Mouse (Mus musculus) neural tube, embryonic 14.5 days (tissue): ENCODE measurements at regions not wholly inside any gene's neighbourhood (a gene's known extent, or its start where the extent isn't known, plus 50 kb on each side); places are given as distances from the start of the nearest gene placed in this dataset.
"Not testable (repeated sequence)": the region's sequence is repeated elsewhere in the genome, so short reads cannot be mapped to it uniquely, and the experiment has no call there.

ENCODE experiments used
- ATAC-seq: fragments of 200-750 bp; cut with Nextera tagmentation; 2 replicates; pipeline ENCODE4 v1.8.0; 2017; ENCODE audit warnings: low read depth, mild to moderate bottlenecking, moderate TSS enrichment, moderate library complexity
- H3K27ac ChIP-seq: fragments of 300-500 bp; sonication (generic); 2 replicates; pipeline ENCODE4 v1.5.1; 2014; ENCODE audit warnings: low read depth, mild to moderate bottlenecking, control low read depth, low read length, moderate library complexity, mixed read lengths
- H3K27me3 ChIP-seq: fragments of 300-500 bp; sonication (generic); 2 replicates; pipeline ENCODE4 v1.6.1; 2014; ENCODE audit warnings: low read length; ENCODE audit not compliant: control insufficient read depth, insufficient read depth
- H3K36me3 ChIP-seq: fragments of 300-500 bp; sonication (generic); 2 replicates; pipeline ENCODE4 v1.6.1; 2014; ENCODE audit warnings: low read length, mixed read lengths; ENCODE audit not compliant: control insufficient read depth, insufficient read depth
- H3K4me1 ChIP-seq: fragments of 300-500 bp; sonication (generic); 2 replicates; pipeline ENCODE4 v1.6.1; 2014; ENCODE audit warnings: low read length; ENCODE audit not compliant: control insufficient read depth, insufficient read depth
- H3K4me2 ChIP-seq: fragments of 300-500 bp; sonication (generic); 2 replicates; pipeline ENCODE4 v1.6.1; 2014; ENCODE audit warnings: mild to moderate bottlenecking, low read depth, low read length, control low read depth
- H3K4me3 ChIP-seq: fragments of 300-500 bp; sonication (generic); 2 replicates; pipeline ENCODE4 v1.5.1; 2014; ENCODE audit warnings: low read depth, low read length, control low read depth, mixed read lengths
- H3K9ac ChIP-seq: fragments of 300-500 bp; sonication (generic); replicated peaks from 2 replicates; pipeline ENCODE4 v1.6.1; 2014; ENCODE audit warnings: low read depth, mild to moderate bottlenecking, control low read depth, low read length, mixed read lengths
- H3K9me3 ChIP-seq: fragments of 300-500 bp; sonication (generic); 2 replicates; pipeline ENCODE4 v1.6.1; 2016; ENCODE audit warnings: low read length; ENCODE audit not compliant: control insufficient read depth
- WGBS: fragments of 180-500 bp; shearing (Covaris S2); extraction: QIAGEN DNeasy Blood & Tissue Kit; methylation state at CpG from one replicate; pipeline ENCODE4 v1.1.7; 2014; 5-methylcytosine and 5-hydroxymethylcytosine counted together

GRCm38 (mm10) chr16:8914183-8914582, 84.3 kb downstream of the 1810013L24Rik start:
- H3K27ac ChIP-seq, H3K4me2 ChIP-seq, H3K9me3 ChIP-seq, ATAC-seq, H3K4me3 ChIP-seq, H3K27me3 ChIP-seq, H3K9ac ChIP-seq, H3K4me1 ChIP-seq, H3K36me3 ChIP-seq: not testable (repeated sequence)
- 41% methylated on average over 1 of the region's 1 CpGs for WGBS

- 21% methylated on average over 7 of the region's 7 CpGs for WGBS
Observed at GRCm38 (mm10) chr16:8916091-8916490, 86.2 kb downstream of the 1810013L24Rik start.

GRCm38 (mm10) chr16:8918741-8919535, 89.0 kb downstream of the 1810013L24Rik start:
- H3K9ac ChIP-seq, result no peak overlapping the region
- H3K27me3 ChIP-seq, result no peaks in the 10 kb centered on the region
- no peaks in the 10 kb centered on the region for H3K36me3 ChIP-seq
- H3K9me3 ChIP-seq, result no peaks in the 10 kb centered on the region
- no peak overlapping the region for H3K27ac ChIP-seq
- no peak overlapping the region for H3K4me2 ChIP-seq
- no peaks in the 10 kb centered on the region for H3K4me1 ChIP-seq
- ATAC-seq, result no peak
- H3K4me3 ChIP-seq, result no peak overlapping the region
- 86% methylated on average over 9 of the region's 9 CpGs for WGBS

More at GRCm38 (mm10) chr16:8916091-8916490, 86.2 kb downstream of the 1810013L24Rik start:
- Histone ChIP-seq H3K4me2 (no peak overlapping the region), H3K4me3 (no peak overlapping the region), H3K27ac (peak overlapping the region; percentile 57; the same call in 1 of the 2 replicates), H3K9ac (no peak overlapping the region), H3K27me3 (no peaks in the 10 kb centered on the region), H3K4me1 (no peaks in the 10 kb centered on the region), H3K36me3 (no peaks in the 10 kb centered on the region), H3K9me3 (no peaks in the 10 kb centered on the region)
- ATAC-seq, result peak; percentile 61; the same call in 1 of the 2 replicates

- Histone ChIP-seq H3K4me3 (no peak overlapping the region), H3K4me2 (no peak overlapping the region), H3K27me3 (no peaks in the 10 kb centered on the region), H3K9ac (no peak overlapping the region), H3K9me3 (no peaks in the 10 kb centered on the region), H3K27ac (no peak overlapping the region), H3K4me1 (no peaks in the 10 kb centered on the region), H3K36me3 (no peaks in the 10 kb centered on the region)
- ATAC-seq, result no peak
- 91% methylated on average over 4 of the region's 4 CpGs for WGBS
Observed at GRCm38 (mm10) chr16:8924732-8925131, 94.8 kb downstream of the 1810013L24Rik start.

GRCm38 (mm10) chr16:8931961-8932360, 102.1 kb downstream of the 1810013L24Rik start:
- Histone ChIP-seq H3K9me3 (no peaks in the 10 kb centered on the region), H3K36me3 (no peaks in the 10 kb centered on the region), H3K27me3 (no peaks in the 10 kb centered on the region), H3K4me2 (no peak overlapping the region), H3K27ac (no peak overlapping the region), H3K4me1 (no peaks in the 10 kb centered on the region), H3K9ac (no peak overlapping the region), H3K4me3 (no peak overlapping the region)
- ATAC-seq, result no peak

GRCm38 (mm10) chr16:8933121-8933520, 103.2 kb downstream of the 1810013L24Rik start:
- WGBS, result 95% methylated on average over 3 of the region's 3 CpGs

GRCm38 (mm10) chr16:8936446-8936845, 106.5 kb downstream of the 1810013L24Rik start:
- Histone ChIP-seq H3K36me3 (no peaks in the 10 kb centered on the region), H3K27ac (no peak overlapping the region), H3K4me2 (no peak overlapping the region), H3K9ac (no peak overlapping the region), H3K27me3 (no peaks in the 10 kb centered on the region), H3K4me3 (no peak overlapping the region), H3K4me1 (no peaks in the 10 kb centered on the region), H3K9me3 (no peaks in the 10 kb centered on the region)
- no peak for ATAC-seq

More at GRCm38 (mm10) chr16:8933121-8933520, 103.2 kb downstream of the 1810013L24Rik start:
- H3K27ac ChIP-seq, result no peak overlapping the region
- no peaks in the 10 kb centered on the region for H3K9me3 ChIP-seq
- H3K4me1 ChIP-seq, result no peaks in the 10 kb centered on the region
- no peak overlapping the region for H3K9ac ChIP-seq
- H3K27me3 ChIP-seq, result no peaks in the 10 kb centered on the region
- H3K4me2 ChIP-seq, result no peak overlapping the region
- no peaks in the 10 kb centered on the region for H3K36me3 ChIP-seq
- ATAC-seq, result no peak
- no peak overlapping the region for H3K4me3 ChIP-seq

- H3K4me1 ChIP-seq, result no peaks in the 10 kb centered on the region
- H3K4me2 ChIP-seq, result no peak overlapping the region
- H3K36me3 ChIP-seq, result no peaks in the 10 kb centered on the region
- 55% methylated on average over 5 of the region's 5 CpGs for WGBS
- no peak overlapping the region for H3K9ac ChIP-seq
- H3K27me3 ChIP-seq, result no peaks in the 10 kb centered on the region
- H3K27ac ChIP-seq, result no peak overlapping the region
- ATAC-seq, result no peak
- no peaks in the 10 kb centered on the region for H3K9me3 ChIP-seq
- H3K4me3 ChIP-seq, result no peak overlapping the region
Observed at GRCm38 (mm10) chr16:8938516-8938915, 108.6 kb downstream of the 1810013L24Rik start.

- no peaks in the 10 kb centered on the region for H3K9me3 ChIP-seq
- 42% methylated on average over 7 of the region's 7 CpGs for WGBS
- no peak overlapping the region for H3K4me3 ChIP-seq
- H3K27ac ChIP-seq, result no peak overlapping the region
- H3K9ac ChIP-seq, result no peak overlapping the region
- ATAC-seq, result no peak
- no peaks in the 10 kb centered on the region for H3K27me3 ChIP-seq
- H3K4me2 ChIP-seq, result no peak overlapping the region
- no peaks in the 10 kb centered on the region for H3K4me1 ChIP-seq
- H3K36me3 ChIP-seq, result no peaks in the 10 kb centered on the region
Observed at GRCm38 (mm10) chr16:8939136-8939535, 109.2 kb downstream of the 1810013L24Rik start.
